Mouse (Mus musculus) fat pad, adult 2 months (tissue): Measurements from ENCODE around the gene Nagk.
"Not testable (repeated sequence)": the region's sequence is repeated elsewhere in the genome, so short reads cannot be mapped to it uniquely, and the experiment has no call there.

Source experiments
- DNase-seq: peaks from one replicate; pipeline ENCODE4 v3.0.0-alpha.2; 2011; ENCODE audit warnings: low read depth, low spot score; ENCODE audit errors: extremely low read depth

The Nagk gene

DNA sequence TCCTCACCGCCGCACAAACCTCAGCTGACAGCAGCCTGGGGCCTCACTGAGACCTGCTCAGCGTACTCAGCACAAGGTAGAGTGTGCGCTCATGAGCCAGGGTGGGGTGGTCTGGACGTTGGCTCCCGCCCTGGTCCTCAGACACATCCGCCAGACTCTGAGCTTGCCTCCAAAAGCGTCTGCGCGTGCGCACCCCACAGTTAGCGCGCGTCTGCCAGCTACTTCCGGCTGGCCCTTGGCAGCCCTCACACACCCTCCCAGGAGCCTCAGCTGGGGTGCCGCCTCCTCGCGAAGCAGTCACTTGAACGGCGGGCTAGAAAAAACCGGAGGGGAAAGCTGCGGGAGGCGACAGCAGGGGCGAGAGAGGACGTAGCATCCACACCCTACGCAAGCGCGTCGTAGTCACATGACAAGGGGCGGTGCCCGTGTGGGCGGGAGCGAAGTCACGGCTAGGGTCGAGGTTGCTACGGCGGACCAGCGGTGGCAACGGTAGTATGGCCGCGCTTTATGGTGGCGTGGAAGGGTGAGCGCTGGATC lies at the start of gene Nagk:
Gene Nagk (plus strand): TSS at position 223 of the 537 bp plus-strand sequence.
- no peak for DNase-seq

DNA sequence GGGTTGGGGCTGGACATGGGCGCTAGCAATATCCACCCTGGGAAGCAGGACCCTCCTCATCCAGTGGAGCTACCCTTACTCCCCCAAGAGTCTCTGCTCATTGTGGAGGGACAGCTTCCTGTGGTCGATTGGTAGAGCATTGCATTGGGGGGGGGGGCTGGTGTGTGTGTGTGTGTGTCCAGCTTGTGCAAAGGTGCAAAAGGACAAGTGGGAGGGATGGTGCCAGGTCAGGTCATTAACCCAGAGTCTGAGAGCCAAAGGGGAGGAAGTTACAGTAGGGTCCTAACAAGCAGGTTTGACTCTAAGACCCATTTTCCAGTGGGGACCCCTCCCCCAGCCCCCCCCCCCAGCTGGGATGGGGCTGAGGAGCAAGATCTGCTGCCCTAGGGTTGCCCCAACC lies 49.3 kb upstream of the Nagk start:
- no peak for DNase-seq

DNA sequence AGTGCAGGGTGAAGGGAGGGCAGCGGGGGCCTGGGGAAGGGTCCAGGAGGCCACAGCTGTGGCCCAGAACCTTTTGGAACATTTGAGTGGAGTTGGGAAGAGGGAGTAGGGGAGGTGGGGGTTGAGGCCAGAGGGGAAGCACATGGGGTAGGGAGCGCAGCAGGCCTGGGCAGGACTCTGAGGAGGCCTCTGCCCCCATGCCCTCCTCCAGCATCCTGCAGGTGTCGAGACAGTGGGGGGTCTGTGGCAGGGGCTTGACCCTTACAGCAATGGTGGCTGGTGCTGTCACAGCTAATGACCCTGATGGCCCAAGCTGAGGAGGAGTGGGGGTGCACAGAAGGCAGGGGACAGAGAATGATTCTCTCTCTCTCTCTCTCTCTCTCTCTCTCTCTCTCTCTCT lies 45.5 kb upstream of the Nagk start:
- no peak for DNase-seq

DNA sequence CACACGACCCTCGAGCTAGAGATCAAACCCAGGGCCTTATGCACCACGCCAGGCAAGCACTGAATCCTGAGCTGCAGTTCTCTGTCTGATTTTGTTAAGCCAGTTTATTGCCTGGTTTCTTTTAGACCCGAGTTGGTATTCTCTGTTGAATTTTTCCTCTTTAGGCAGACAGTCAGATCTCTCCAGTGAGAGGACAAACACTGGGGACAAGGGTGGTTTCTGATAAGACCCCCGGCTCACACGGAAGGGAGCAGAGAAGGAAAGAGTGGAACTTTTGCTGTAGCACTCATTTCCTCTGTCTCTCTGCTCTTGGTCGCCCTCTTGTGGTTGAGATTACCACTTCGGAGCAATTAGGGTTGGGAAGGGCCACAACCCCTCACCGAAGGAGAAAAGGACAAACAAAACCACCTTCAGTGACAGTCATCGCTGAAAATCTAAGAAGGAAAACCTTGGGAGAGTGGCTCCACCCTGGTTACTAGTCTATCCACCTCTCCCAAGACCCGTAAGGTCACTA lies 44.6 kb upstream of the Nagk start:
- DNase-seq, result no peak

DNA sequence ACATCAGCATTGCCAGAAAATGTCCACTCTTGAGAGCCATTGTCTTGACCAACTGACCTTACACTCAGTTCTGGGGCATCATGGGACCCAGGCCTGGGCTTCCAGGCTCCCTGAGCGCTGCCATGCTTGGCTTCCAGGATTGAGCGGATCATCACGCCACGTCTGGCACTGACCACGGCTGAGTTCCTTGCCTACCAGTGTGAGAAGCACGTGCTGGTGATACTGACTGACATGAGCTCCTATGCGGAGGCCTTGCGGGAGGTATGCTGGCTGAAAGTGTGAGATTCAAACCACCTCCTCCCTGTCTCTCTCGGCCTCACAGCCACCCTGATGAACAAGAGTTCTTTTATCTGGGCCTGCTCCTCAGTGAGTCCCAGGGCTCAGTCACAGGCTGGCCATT lies 38.7 kb upstream of the Nagk start:
- DNase-seq, result no peak

DNA sequence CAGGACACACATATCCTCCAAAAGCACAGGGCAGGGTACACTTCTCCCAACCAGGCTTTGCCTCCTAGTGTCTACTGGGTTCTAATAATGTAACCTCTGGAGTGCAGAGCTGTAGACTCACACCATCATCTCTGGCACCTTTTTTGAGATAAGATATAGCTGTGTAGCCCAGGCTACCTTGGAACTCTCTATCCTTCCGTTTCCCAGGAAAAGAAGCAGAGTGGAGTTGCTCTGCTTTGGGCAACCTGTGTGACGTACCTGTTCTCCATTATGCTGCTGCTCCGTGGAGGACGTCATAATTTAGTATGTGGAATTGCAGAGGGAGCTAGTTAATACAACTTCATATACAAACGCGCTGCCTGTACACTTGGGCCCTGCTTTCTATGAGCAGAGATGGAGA lies 32.4 kb upstream of the Nagk start, which contains the start of gene Ankrd53:
Gene Ankrd53 (plus strand): TSS at position 301 of the 400 bp plus-strand sequence.
- no peak for DNase-seq

DNA sequence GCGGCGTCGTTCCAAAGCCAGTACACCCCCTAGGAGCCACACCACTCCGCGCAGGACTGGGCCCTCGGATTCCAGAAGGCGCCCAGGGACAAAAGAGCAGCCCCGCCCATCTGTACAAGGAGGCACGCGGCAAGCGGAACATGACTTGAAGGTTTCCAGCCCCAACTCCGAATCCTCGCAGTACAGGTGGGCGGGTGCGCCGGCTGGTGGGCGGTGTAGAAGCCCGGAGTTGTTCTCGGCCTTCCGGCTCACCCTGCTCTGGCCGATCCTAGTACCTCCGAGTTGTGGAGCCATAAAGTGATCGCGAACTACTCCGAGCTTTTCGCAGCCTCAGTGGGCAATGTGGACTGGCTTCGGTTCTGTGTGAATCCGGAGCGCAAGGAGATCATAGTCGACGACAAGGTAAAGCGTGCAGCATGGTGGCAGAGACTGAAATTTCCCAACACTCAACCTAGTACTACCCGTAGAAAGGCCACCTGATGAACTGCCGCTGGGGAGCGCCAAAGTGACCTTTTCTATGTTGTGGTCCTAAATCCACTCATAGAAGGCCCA lies 31.8 kb upstream of the Nagk start:
- DNase-seq, result no peak

DNA sequence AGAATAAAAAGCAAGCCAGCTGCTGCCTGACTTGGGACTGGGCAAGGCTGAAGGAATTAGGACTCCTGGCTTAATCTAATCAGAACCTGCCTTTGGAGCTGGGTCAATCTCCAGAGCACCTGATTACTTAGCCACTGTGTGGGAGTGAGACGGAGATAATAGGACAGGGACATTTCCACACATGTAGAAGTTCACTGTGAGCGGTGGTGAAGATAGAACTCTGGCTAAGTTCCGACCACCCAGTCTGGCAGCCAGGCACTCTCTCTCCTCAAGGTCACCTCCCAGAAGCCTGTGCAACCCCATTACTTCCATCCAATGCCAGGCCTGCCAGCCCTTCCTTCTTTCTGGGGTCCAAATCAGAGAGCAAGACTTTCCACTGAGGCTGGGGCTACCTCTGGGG lies 27.8 kb upstream of the Nagk start:
- DNase-seq, result no peak

DNA sequence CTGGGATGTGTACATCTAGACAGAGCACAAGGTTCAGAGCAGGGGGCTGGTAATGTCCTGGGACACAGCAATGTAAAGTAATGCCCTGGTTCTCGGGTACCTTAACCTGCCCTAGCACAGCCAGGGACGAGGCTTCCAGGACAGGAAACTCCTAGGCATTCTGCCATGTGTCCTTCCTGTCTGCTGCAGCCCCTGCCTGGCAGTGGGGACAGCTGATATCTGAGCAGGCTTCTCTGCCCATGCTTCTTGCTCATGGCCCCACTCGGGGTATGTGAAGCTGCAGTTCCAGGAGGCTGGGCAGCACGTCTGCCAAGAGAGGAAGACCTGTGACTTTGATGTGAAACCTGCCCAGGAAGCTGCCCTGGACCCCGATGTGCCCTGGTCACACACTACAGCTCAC lies 26.3 kb upstream of the Nagk start:
- DNase-seq, result no peak

DNA sequence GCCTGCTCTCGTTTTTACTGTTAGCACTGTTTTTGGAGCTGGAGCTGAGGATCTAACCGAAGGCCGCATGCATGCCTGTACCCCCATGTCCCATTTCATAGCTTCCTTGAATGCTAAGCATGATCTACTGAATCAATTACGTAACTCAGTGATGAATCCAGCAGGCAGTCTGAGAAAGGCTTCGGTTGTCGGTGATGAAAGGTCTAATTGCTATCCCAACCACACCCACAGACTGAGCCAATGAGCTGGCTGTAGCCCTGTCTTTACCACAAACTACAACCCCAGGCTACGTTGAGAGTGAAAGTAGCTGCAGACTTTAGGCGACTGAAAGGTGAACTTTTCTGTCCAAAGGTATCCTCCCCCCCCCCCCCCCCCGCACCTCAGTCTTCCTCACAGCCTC lies 20.7 kb upstream of the Nagk start:
- DNase-seq, result peak; percentile 66

DNA sequence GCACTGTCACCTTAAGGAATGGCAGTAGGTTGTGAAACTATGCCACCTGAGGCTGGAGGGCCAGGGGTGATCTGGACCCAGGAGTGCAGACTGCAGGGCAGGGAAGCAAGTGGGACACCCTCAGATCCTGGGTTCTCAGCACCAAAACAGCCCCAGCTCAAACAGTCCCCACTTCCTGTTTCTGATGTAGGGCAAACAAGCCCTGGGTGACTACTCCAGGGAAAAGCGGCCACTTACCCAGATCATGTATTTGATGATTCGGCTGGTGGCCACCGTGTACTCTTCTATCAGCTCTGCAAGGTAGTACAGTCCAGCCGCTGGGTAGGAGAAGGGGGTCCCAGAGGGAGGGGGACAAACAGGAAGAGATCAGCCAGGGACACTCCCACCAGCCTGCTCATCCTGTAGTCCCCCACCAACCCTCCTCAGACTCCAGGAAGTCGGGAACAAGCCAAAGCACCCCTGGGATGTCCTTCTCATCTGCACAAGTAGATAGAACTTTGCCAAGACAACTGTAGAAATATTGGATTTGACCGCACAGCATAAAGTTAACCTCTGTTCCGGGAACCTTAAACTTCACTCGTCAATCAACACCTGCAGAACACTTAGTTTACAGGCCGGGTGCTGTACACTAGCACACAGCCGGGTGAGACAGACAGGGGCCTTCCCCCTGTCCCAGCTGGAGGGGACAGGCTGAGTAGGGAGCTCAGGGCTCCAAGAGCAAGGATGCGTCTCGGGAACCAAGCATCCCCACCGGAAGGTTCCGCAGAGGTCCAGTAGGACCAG lies 19.8 kb upstream of the Nagk start:
- no peak for DNase-seq

DNA sequence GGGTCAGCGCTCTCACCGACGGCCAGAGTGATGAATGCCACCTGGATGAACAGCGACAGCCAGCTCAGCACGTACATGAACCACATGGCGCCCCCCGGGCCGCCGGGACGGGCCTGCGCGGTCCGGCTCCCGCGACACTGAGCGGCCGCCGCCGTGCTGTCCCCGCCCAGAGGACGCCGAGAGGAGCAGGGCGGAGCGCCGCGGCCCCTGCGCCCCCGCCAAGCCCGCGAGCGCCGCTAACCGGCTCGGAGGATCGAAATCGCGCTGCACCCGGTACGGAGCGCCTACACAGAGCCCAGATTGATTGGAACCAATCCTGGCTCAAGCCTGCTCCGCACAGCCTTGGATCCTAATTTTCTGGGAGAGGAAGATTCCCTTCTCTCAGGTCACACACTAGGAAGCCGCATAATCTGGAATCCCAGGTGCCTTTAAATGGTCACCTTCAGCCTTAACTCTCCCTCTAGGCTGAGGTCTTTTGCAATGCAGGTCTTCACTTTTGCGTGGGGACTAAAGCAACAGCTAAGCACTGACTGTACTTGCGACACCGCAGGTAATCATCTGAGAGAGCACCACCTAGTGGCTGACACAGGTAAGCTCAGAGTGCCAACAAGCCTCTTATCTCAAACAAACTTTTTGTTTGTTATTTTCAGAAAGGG lies 19.0 kb upstream of the Nagk start, which contains the start of gene Tex261:
Gene Tex261 (minus strand): TSS at position 176 of the 656 bp plus-strand sequence.
- peak; percentile 62 for DNase-seq

DNA sequence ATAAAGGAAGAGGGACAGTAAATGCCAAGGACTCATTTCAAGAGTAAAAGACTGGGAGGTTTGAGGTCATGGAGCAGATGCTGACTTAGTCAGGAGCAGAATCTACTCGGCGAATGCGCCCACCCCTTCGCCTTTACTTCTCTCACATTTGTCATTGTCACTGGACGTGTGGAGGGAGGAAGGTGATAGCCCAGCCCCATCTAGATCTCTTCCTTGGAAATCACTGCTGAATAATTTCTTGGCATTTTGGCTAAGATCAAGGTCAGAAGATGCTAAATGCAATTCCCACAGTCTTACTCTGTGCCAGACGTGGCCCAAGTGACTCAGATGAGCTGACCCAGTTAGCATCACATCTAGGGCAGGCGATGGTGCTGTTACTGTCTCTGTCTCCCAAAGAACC lies 16.5 kb upstream of the Nagk start:
- DNase-seq, result no peak

DNA sequence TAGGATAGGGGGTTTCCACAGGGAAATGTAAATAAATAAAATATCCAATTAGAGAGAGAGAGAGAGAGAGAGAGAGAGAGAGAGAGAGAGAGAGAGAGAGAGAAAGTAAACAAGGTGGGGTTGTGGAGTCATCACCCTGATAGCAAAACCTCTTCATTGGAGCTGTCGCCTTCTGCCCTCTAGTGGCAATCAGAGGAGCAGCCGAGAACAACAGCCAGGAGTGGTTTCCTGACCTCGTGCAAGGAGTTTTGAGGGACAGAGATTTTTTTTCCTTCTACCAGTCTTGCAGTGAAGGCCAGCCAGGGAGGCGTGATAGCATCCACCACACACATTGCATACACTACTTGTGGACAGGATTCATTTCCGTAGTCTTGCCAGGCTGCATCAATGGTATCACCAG lies 15.8 kb upstream of the Nagk start:
- DNase-seq, result no peak

DNA sequence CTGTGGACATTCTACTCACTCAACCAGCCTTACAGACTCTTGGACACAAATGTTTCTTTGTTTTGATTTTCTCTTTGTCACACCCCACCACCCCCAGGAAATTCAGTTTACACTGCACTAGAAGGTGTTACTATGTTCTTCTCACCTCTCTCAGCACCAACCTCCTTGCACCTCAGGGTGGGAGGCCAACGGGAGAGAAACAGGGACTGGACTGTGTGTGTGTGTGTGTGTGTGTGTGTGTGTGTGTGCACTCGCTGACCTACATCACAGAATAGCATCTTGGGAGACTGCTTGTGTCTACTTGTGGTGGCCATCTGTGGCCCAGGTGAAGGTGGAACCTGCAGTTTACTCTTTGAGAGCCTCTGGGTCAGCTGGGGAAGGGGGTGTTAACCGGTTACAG lies 8.4 kb upstream of the Nagk start:
- no peak for DNase-seq

DNA sequence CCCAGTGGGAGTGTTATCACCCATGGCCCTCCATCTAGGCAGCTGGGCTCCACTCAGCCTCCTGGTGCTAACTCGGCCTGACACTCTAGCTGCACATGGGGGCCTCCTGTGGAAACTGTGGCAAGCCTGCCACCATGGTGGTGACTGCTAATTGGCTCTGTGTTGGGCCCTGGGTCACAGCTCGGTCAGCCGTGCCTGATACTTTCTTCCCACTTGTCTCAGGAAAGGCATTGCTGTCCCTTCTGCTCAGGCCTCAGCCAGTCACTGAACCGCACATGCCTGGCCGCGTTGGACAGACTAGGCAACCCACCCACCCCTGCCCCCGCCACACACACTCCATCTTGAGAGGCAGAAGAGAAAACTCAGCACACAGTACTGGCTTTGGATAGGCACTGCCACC lies 6.2 kb upstream of the Nagk start:
- no peak for DNase-seq

DNA sequence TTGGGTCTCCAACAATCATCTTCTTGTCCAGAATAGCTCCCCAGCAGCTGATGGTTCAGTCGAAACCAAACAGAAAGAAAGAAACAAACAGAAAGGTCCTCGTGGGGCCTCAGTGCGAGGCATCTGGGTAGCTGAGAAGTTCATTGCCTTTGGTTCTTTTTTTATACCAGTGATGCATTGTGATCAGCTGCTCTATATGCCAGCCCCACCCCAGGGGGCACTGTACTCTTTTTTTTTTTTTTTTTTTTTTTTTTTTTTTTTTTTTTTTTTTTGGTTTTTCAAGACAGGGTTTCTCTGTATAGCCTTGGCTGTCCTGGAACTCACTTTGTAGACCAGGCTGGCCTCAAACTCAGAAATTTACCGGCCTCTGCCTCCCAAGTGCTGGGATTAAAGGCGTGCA lies 4.2 kb upstream of the Nagk start:
- DNase-seq, result not testable (repeated sequence)

DNA sequence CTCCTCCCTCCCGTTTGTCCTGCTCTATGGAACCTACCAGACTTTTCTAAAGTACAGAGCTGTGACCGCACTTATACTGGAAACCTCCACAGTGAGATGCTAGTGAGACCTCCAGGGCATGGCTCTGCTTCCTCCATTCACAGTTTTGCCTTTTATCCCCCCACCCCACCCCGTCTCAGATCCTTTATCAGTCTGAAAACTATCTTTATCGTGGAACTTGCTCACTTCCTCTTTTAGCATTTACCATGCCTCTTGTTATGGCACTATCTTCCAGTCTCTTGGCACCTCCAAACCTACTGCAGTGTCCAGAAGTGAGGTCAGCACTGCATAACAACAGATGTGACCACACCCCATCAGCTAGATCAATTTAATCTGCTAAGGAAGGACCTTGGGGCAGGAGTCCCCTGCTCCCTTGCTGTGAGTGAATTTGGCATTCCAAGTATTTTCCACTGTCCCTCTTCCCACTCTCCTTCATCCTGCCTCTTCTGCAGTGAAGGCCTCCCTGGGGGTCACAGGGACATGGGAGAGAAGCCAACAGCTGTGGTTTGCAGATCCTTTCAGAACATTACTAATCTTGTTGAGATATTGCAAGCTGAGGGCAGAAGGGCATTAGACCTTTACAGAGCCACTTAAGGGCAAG lies 3.4 kb upstream of the Nagk start:
- no peak for DNase-seq

DNA sequence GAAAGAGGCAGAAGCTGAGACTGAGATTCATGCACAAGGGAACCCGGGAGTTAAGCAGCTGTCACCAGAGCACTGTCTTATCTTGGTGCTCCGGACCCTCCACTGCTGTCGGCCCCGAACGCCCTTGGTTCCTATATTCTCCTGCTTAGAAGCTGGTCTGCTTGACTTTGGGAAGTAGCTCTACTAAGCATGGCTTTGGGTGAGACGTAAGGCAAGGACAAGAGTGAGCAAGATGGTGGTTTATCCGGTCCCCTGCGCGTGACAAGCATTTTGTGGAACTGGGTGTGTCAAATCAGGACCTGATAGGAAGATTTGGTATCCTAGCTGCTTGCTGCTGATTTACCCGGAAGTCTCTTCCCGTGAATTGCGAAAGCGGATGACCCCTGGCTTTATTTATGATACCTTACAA lies 714 bp downstream of the Nagk start:
- DNase-seq, result no peak

DNA sequence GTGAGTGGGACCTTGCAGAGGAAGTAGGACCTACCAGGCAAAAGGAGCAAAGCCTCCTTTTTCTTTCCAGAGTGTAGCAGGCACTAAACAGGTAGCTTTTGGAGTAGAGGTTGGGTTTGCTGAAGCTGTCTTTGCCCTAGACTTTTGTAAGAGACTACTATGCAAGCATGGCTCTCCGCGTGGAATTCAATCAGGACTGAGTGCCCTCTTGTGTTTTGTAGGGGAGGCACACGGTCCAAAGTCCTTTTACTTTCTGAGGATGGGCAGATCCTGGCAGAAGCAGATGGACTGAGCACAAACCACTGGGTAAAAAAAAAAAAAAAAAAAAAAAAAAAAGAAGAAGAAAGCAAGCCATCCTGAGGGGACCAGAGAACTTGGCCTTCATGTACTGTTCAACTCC lies 1.9 kb downstream of the Nagk start:
- DNase-seq, result no peak

DNA sequence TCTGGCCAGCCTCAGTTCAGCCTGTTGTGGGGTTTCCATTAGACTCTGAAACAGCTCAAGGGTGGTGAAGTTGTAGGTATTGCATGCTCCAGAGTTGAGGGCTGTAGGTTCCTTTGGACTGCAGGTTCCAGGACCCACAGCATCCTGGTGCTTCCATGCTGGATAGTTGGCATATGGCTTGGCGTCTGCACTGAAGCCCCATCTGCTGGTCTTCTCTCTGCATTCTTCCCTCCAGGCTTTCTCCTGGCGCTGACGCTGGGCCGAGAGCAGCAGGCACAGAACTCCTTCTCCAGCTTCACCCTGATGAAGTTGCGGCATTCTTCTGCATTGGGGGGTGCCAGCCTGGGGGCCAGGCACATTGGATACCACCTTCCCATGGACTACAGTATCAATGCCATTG lies 7.3 kb downstream of the Nagk start:
- no peak for DNase-seq
